Mouse (Mus musculus) hindbrain, embryonic 10.5 days (tissue): ENCODE measurements around the gene Tmem200a. TPM values are rescaled to one million over a fixed set of nuclear protein-coding genes. Genes with fewer than 3 reads are reported as not detected.

Experiments used
- DNase-seq: peaks from one replicate; pipeline ENCODE4 v3.0.0-alpha.2; 2017; ENCODE audit warnings: low spot score
- H3K27ac ChIP-seq: fragments of 300-500 bp; sonication (generic); 2 replicates; pipeline ENCODE4 v1.5.1; 2016; ENCODE audit warnings: mild to moderate bottlenecking, moderate library complexity
- H3K27me3 ChIP-seq: fragments of 300-500 bp; sonication (generic); 2 replicates; pipeline ENCODE4 v1.6.1; 2016; ENCODE audit warnings: mild to moderate bottlenecking; ENCODE audit not compliant: poor library complexity, insufficient read depth, severe bottlenecking
- H3K36me3 ChIP-seq: fragments of 300-500 bp; sonication (generic); 2 replicates; pipeline ENCODE4 v1.6.1; 2016; ENCODE audit warnings: mild to moderate bottlenecking, moderate library complexity
- H3K4me1 ChIP-seq: fragments of 300-500 bp; sonication (generic); replicated peaks from 2 replicates; pipeline ENCODE4 v1.6.1; 2016; ENCODE audit warnings: mild to moderate bottlenecking
- H3K4me3 ChIP-seq: fragments of 300-500 bp; sonication (generic); 2 replicates; pipeline ENCODE4 v1.5.1; 2016; ENCODE audit warnings: mild to moderate bottlenecking, moderate library complexity
- H3K9me3 ChIP-seq: fragments of 300-500 bp; sonication (generic); 2 replicates; pipeline ENCODE4 v1.6.1; 2016; ENCODE audit warnings: mild to moderate bottlenecking, moderate library complexity
- WGBS: fragments of 180-500 bp; shearing (Covaris S2); methylation state at CpG from one replicate; pipeline ENCODE4 v1.1.7; 2016; 5-methylcytosine and 5-hydroxymethylcytosine counted together
- polyA plus RNA-seq: library from polyadenylated mRNA; unstranded; fragments of >200 nt; fragmentation: Nextera tagmentation; extraction: Ambion mirVana; gene quantifications from 2 replicates; pipeline ENCODE4 v1.2.1, GENCODE M21; 2016

Tmem200a gene
- polyA plus RNA-seq, result 4.0 and 10.4 TPM in 2 replicates

DNA sequence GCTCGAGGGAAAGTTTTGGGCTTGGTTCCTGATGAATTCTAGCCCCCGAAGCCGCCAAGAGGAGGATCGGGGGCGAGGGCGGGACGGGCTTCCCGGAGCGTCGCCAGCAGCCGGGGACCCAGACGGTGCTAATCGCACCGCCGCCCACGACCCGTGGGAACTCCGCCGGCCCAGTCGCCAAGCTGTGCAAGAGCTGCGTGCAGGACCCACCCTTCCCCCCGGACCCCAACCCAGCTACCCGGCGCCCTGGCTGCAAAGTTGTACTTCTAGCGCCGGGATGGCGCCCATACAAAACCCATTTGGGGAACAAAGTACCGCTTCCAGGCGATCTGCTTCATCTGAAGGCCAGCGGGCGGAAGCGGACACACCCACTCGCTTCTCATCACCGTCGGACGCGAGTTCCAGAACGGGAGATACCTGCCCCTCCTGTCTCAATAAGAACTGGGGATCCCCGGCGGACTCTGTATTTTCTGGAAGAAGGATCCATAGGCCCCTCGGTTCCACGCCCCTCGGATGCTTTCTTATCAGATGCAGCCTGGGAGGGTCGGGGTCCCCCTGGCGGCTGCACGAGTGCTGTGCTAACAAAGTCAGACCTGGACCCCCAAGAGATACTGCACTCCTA lies at the start of gene Tmem200a:
Gene Tmem200a, minus strand, starts transcription at position 532 of the 622 bp plus-strand sequence.
- Histone ChIP-seq H3K4me3 (peak within 1 kb of the TSS; percentile 75), H3K4me1 (peaks cover 11% of the 10 kb centered on the region), H3K27ac (peak within 1 kb of the TSS; percentile 86), H3K9me3 (no peaks in the 10 kb centered on the region), H3K27me3 (peaks cover 25% of the 10 kb centered on the region), H3K36me3 (no peaks in the 10 kb centered on the region)
- under 1% methylated on average over 46 of the region's 46 CpGs for WGBS
- DNase-seq, result peak; percentile 82

DNA sequence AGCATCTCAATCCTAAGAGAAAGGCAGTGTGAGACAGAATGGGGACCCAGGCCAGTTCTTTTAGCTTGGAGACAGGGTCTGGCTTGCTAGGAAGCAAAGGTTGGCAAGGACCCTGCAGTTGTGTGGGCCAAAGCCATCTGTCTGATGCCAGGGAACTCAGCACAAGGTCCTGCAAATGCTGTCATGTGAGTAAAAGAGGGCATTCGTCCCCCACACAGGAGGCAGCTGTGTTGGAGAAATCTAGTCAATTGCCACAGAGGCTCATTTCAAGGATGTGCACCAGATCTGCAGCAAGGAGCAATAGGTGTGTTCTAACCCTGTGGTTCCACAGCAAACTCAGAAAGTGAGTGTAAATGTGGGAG lies 41.0 kb upstream of the Tmem200a start:
- H3K9me3 ChIP-seq, result no peaks in the 10 kb centered on the region
- no peak for DNase-seq
- no peak overlapping the region for H3K4me3 ChIP-seq
- no peak overlapping the region for H3K27ac ChIP-seq
- H3K36me3 ChIP-seq, result no peaks in the 10 kb centered on the region
- 63% methylated on average over 1 of the region's 1 CpGs for WGBS
- no peaks in the 10 kb centered on the region for H3K4me1 ChIP-seq
- H3K27me3 ChIP-seq, result no peaks in the 10 kb centered on the region

DNA sequence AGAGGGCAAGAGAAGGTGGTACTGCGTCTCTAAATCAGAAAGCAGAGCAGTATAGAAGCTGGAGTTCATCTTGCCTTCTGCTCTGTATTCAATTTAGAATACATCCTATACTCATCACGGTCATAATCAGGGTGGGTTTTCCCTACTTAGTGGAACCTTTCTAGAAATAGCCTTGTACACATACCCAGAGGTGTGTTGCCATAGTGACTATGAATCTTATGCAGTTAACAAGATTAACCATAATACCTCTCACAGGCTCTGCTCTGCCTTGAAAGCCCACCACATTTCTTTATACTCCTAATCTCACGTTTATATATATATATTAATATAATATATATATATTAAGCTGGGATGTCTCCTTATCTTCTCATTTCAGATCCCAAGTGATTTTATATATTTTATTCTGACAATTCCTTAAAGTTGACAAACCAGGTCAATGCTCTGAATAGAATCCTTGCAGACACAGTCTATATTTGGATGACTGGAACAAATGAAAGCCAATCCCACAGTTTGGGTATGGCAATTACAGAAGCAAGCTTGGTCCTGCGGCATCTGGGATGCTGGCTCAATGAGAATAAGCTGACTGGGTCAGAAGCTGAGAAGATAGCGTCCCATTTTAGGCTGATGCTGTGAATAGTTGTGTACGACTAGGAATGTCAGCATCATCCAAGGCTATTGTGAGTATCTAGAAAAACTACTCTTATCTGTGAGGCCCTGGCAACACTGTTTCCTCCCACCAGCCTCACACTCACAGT lies 40.4 kb upstream of the Tmem200a start:
- Histone ChIP-seq H3K4me3 (no peak overlapping the region), H3K4me1 (no peaks in the 10 kb centered on the region), H3K36me3 (no peaks in the 10 kb centered on the region), H3K9me3 (no peaks in the 10 kb centered on the region), H3K27me3 (no peaks in the 10 kb centered on the region), H3K27ac (no peak overlapping the region)
- no peak for DNase-seq
- WGBS, result 87% methylated on average over 6 of the region's 6 CpGs

DNA sequence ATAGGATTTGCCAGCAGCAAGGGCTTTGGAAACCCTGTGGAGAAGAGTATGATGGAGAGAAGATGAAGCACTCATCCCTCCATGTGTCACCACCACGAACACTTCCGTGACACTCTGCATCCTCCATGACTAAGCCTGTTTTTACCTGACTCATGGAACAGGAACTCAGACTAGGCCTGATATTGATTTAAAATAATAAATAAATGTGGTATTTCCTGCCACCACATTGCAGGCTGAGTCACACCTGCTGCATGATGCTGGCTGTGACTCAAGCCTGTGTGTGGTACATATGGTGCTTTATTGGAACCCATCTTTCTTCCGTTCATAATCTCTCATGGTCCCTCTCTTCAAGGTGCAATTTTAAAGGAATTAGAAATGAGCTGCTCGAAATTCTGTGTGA lies 35.6 kb upstream of the Tmem200a start:
- Histone ChIP-seq H3K9me3 (no peaks in the 10 kb centered on the region), H3K4me3 (no peak overlapping the region), H3K4me1 (no peaks in the 10 kb centered on the region), H3K36me3 (no peaks in the 10 kb centered on the region), H3K27me3 (no peaks in the 10 kb centered on the region), H3K27ac (no peak overlapping the region)
- WGBS, result 86% methylated on average over 4 of the region's 4 CpGs
- DNase-seq, result no peak

DNA sequence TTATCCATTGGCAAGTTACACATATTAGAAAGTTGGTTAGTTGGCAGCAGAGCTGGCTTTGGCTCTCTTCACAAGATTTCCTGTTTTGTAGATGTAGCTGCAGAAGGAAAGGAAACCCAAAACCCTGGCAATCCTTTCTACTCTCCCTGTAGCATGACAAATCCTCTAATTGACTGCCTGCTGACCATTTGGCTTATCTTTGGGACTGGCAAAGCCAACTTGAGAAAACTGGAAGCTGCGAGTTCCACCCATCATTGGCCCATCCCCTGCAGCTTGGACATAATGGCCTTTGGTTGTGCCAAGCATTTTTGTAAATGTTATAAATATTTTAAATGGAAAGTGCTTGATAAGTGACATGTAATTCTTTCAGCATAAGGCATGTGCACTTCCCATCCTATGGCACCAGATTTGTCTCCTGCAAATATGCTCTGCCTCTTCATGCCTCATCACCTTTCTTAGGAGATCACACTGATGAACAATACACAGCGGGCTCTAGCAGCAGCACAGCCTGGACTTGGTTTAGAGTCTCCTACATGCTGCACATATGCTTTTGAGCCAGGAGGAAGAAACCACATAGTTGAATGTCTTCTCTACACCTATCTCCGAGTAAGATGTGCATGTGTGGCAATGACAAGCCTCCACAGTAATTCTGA lies 24.6 kb upstream of the Tmem200a start:
- no peak overlapping the region for H3K27ac ChIP-seq
- no peaks in the 10 kb centered on the region for H3K4me1 ChIP-seq
- H3K4me3 ChIP-seq, result no peak overlapping the region
- 81% methylated on average over 3 of the region's 3 CpGs for WGBS
- no peaks in the 10 kb centered on the region for H3K27me3 ChIP-seq
- no peak for DNase-seq
- H3K9me3 ChIP-seq, result no peaks in the 10 kb centered on the region
- H3K36me3 ChIP-seq, result no peaks in the 10 kb centered on the region

DNA sequence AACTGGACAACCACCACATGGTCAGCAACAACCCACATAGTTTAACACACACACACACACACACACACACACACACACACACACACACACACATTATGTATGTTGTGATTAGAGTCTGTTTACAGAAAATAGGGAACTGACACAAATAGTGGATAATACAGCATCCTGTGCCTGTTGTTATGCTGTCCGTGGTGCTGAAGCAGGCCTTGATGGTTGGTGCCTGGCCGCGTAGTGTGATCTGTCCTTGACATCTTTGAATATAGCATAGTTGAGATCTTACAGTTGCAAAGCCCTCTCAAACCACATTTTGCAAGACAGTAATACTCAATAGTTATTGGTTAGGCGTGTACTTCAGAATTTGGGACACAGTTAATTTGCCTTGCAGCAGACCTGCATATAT lies 3.2 kb upstream of the Tmem200a start:
- H3K4me3 ChIP-seq, result no peak overlapping the region
- peaks cover 12% of the 10 kb centered on the region for H3K27me3 ChIP-seq
- H3K27ac ChIP-seq, result no peak overlapping the region
- DNase-seq, result peak; percentile 19
- WGBS, result 62% methylated on average over 4 of the region's 4 CpGs
- H3K36me3 ChIP-seq, result no peaks in the 10 kb centered on the region
- H3K9me3 ChIP-seq, result no peaks in the 10 kb centered on the region
- H3K4me1 ChIP-seq, result peaks cover 11% of the 10 kb centered on the region

DNA sequence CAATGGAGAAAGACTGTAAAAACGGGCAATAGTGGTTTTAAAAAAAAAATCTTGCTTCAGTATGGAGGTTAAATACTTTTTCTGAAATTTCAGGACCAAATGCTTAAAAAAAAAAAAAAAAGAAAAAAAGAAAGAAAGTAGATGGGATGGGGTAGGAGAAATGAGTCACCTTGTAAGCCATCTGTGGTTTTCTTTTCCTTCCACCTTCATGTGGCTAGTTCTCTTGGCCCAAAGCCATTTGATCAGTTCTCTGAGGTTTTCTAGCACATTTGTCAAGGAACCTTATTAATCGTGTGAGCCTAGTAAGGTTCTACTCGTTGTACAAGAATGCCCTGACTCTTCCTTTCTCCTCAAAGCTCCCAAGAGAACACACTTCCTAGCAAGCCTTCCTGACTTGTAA lies 826 bp upstream of the Tmem200a start:
- Histone ChIP-seq H3K9me3 (no peaks in the 10 kb centered on the region), H3K27ac (no peak overlapping the region), H3K4me3 (no peak overlapping the region), H3K36me3 (no peaks in the 10 kb centered on the region), H3K27me3 (peaks cover 25% of the 10 kb centered on the region), H3K4me1 (peaks cover 11% of the 10 kb centered on the region)
- 79% methylated on average over 3 of the region's 3 CpGs for WGBS
- DNase-seq, result no peak

DNA sequence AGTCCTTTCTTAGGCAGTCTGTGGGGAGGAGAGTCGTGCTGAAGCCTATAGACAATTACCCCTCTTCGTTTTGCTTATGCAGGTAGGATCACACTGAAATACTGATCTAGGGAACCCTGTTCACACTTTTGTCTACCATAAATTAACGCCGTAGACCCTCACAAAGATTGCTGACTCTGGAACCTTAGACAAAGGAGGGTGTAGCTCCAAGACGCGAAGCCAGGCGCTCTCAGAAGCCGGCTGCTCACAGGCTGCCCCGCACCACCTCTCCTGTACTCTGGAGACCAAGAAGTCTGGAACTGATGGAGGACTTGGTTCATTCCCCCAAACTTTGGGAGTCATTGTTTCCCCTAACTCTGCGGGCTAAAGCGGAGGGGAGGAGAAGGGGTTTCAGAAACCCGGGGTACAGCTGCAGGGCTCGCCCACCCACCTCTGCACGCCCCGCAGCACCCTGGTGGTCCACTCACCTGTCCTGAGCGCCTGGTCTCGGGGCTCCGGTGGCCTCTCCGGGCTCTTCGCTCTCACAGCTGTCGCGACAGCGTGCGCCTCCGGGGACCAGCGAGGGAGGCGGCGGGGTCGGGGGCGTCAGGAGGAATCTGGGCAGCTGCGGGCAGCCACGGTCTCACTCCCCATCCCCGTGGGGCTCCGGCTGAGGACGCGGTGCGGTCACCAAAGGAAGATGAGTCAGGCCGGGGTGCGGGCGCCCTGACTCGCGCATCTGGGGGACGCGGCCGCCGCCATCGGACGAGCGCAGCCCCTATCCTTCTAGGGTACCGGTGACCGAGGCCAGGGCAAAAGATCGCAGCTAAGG lies 976 bp downstream of the Tmem200a start, which contains the start of gene Gm9767:
Gene Gm9767, plus strand, starts transcription at position 585 of the 811 bp plus-strand sequence.
- Histone ChIP-seq H3K9me3 (no peaks in the 10 kb centered on the region), H3K4me3 (peak within 1 kb of the TSS; percentile 75), H3K27me3 (peaks cover 25% of the 10 kb centered on the region), H3K36me3 (no peaks in the 10 kb centered on the region), H3K27ac (peak within 1 kb of the TSS; percentile 86), H3K4me1 (peaks cover 11% of the 10 kb centered on the region)
- peak; percentile 40 for DNase-seq
- 1% methylated on average over 52 of the region's 52 CpGs for WGBS

DNA sequence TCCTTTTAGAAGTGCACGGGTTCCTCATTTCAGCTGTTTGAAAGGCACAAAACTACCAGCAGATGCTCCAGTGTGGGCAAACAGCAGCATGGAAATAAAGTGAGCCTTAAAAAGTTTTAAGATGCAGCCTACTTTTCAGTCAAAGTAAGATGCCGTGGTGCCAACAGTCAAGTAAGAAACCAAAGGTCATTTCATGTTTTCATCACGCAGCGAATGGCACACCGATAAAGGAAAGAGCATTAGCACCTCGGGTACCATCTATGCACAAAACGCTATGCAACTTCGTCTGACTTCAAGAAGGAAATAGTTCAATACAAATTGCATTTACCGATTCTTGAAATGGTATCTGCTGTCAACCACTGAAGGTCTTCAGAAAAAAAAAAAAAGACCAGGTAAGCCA lies 1.9 kb downstream of the Tmem200a start:
- no peak for DNase-seq
- Histone ChIP-seq H3K36me3 (no peaks in the 10 kb centered on the region), H3K9me3 (no peaks in the 10 kb centered on the region), H3K27me3 (peaks cover 25% of the 10 kb centered on the region), H3K4me3 (no peak overlapping the region), H3K27ac (no peak overlapping the region), H3K4me1 (peaks cover 11% of the 10 kb centered on the region)
- WGBS, result 90% methylated on average over 9 of the region's 9 CpGs

DNA sequence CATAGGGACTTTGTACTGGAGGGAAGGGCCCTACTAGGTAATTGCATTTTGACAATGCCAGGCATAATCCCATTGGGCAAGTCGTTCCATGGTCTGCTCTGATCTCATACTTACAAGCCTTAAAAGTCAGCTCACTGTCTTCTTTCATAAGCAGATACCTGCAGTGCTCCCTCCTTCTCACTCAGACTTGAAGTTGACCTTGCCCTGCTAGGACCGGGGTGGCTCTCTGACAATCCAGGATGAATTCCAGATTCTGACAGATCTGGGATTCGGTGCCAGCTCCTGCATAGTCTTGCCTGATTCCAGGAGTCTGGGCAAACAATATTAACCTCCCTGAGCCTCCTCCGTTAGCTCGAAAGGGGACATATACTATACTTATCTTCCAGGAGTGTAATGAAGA lies 6.9 kb downstream of the Tmem200a start:
- 87% methylated on average over 5 of the region's 5 CpGs for WGBS
- H3K4me3 ChIP-seq, result no peak overlapping the region
- peaks cover 13% of the 10 kb centered on the region for H3K27me3 ChIP-seq
- H3K27ac ChIP-seq, result no peak overlapping the region
- H3K36me3 ChIP-seq, result 0 out of 2 replicates have a peak, but pooled peaks cover 6% of the 10 kb centered on the region
- DNase-seq, result no peak
- H3K9me3 ChIP-seq, result no peaks in the 10 kb centered on the region
- no peaks in the 10 kb centered on the region for H3K4me1 ChIP-seq

DNA sequence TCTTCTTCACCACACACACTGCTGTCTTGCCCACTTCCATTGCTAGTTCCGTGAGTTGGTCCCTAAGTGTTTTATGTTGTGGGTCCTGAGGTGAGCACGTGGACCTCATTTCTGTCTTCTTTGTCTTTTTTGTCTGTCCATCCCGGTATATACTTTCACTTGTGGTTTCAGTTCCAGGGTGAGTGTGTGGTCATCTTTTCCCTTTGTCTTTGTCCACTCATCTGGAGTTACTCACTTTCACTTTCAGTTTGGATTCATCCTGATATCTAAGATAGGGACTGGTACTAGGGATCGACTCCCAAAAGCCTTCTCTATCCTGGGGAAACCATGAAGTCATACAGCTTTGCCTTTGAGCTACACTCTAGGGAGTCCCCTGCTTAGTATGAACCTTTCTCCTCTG lies 15.8 kb downstream of the Tmem200a start:
- WGBS, result 92% methylated on average over 4 of the region's 4 CpGs
- H3K4me3 ChIP-seq, result no peak overlapping the region
- 0 out of 2 replicates have a peak, but pooled peaks cover 2% of the 10 kb centered on the region for H3K36me3 ChIP-seq
- H3K4me1 ChIP-seq, result no peaks in the 10 kb centered on the region
- no peaks in the 10 kb centered on the region for H3K9me3 ChIP-seq
- H3K27me3 ChIP-seq, result no peaks in the 10 kb centered on the region
- no peak for DNase-seq
- no peak overlapping the region for H3K27ac ChIP-seq

DNA sequence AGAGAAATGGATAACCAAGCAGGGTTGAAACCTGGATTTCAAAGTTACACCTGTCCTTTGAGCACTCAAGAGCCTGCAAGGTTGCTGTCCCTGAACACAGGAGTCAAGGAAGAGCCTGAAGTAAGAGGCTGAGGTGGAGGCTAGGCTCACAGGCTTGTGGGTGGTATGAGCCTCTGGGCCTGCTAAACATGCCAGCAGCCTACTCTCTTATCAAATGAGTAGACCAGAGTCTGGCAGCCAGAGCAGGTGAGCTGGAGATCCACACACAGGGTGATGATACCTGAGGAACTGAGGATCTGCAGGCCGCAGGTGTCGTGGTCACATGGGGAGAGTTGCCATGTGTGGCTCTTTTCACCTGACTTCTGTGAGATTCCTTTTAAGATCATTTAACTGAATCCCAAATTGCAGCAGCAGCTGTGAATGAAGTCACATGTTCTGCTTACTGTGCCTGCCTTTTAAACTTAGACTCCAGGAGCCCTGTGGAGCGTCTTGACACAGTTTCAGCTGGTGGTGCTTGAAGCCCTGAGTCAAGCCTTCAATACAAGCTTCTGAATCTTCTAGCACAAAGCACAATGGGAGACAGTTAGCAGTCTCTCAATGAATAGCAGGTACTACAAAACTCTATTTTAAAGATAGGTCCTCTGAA lies 19.1 kb downstream of the Tmem200a start:
- no peaks in the 10 kb centered on the region for H3K36me3 ChIP-seq
- no peaks in the 10 kb centered on the region for H3K9me3 ChIP-seq
- no peaks in the 10 kb centered on the region for H3K4me1 ChIP-seq
- DNase-seq, result no peak
- WGBS, result 92% methylated on average over 3 of the region's 3 CpGs
- no peak overlapping the region for H3K4me3 ChIP-seq
- H3K27me3 ChIP-seq, result no peaks in the 10 kb centered on the region
- no peak overlapping the region for H3K27ac ChIP-seq
